Mouse (Mus musculus): ENCODE data around the gene A2ml1. TPM values are rescaled to one million over a fixed set of nuclear protein-coding genes. Genes with fewer than 3 reads are reported as not detected.

Gene A2ml1
- polyA plus RNA-seq, 1 experiment, result 0.73 TPM

DNA sequence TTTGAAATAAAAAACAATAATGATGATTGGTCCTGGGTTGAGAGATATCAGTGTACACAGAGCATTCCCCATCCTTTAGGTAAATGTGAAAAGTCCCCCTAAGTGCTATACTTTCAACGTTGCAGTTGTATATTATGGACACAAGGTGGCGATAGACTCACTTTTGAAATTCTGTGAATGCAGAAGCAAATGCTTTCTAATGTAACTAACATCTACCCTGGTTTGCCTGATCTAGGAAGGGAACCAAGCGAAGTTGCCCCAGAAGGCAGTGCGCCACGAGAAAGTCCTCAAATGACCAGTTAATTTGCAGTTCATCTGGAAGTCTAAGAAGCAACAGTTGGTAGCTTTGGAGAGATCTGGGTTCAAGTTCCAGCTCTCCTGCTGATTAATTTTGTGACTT lies 23.1 kb upstream of the A2ml1 start:
- no peak for TF ChIP-seq CTCF (IDR thresholded peaks at IDR 0.05; ENCODE audit: borderline replicate concordance, control insufficient read depth, extremely low read depth, insufficient read depth, low read length, poor library complexity)
- TF ChIP-seq POLR2A (IDR thresholded peaks at IDR 0.05; ENCODE audit: control insufficient read depth, extremely low read depth, insufficient read depth, low read length, poor library complexity), result no peak
- WGBS, result 10% methylated on average over 5 of the region's 5 CpGs
- H3K4me1 ChIP-seq (replicated peaks; ENCODE audit: control insufficient read depth, insufficient read depth, low read length), result no peaks in the 10 kb centered on the region
- H3K36me3 ChIP-seq (ENCODE audit: control insufficient read depth, insufficient read depth, low read length), result no peaks in the 10 kb centered on the region
- no peaks in the 10 kb centered on the region for H3K27me3 ChIP-seq (ENCODE audit: control insufficient read depth, insufficient read depth, low read length)
- DNase-seq, result no peak
- no peak overlapping the region for H3K4me3 ChIP-seq (ENCODE audit: control insufficient read depth, insufficient read depth, low read length)
- H3K27ac ChIP-seq (ENCODE audit: control insufficient read depth, insufficient read depth, low read length), result no peak overlapping the region

DNA sequence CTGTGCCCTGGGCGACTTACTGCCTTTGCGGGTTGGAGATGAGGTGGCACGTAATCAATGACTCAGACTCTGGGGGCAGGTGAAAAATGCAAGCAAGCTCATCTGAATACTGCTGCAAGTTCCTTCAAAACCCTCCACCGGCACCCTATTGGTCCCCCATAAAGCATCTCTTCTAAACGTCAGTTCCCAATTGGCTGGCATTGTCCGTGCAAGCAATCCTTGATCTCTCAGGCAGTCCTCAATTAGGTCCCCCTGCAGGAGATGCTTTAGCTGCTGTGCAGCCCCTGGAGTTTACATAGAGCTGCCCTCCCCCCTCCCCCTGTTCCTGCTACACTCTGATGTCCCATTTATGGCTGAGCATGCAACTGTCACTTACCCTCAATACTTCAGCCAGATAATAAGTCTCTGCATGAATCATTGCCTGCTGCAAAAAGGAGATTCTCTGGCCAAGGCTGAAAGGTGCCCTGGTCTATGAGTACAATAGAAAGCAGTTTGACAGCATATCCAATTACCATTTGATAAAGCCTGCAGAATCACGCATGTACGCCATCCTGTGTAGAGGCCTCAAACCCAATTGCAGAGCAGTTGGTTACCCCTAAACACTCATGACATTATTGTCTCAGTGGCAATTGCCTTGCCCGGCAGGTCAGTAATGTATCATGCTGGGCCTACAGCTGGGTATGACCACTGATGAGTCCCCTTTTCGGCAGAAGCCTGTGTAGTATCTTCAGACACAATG lies 21.2 kb upstream of the A2ml1 start:
- Histone ChIP-seq H3K36me3 (ENCODE audit: control insufficient read depth, insufficient read depth, low read length) (no peaks in the 10 kb centered on the region), H3K4me3 (ENCODE audit: control insufficient read depth, insufficient read depth, low read length) (no peak overlapping the region), H3K27me3 (ENCODE audit: control insufficient read depth, insufficient read depth, low read length) (no peaks in the 10 kb centered on the region), H3K27ac (ENCODE audit: control insufficient read depth, insufficient read depth, low read length) (no peak overlapping the region), H3K4me1 (replicated peaks; ENCODE audit: control insufficient read depth, insufficient read depth, low read length) (no peaks in the 10 kb centered on the region)
- 84% methylated on average over 10 of the region's 10 CpGs for WGBS
- TF ChIP-seq POLR2A (IDR thresholded peaks at IDR 0.05; ENCODE audit: control insufficient read depth, extremely low read depth, insufficient read depth, low read length, poor library complexity) (no peak), CTCF (IDR thresholded peaks at IDR 0.05; ENCODE audit: borderline replicate concordance, control insufficient read depth, extremely low read depth, insufficient read depth, low read length, poor library complexity) (no peak)
- no peak for DNase-seq

DNA sequence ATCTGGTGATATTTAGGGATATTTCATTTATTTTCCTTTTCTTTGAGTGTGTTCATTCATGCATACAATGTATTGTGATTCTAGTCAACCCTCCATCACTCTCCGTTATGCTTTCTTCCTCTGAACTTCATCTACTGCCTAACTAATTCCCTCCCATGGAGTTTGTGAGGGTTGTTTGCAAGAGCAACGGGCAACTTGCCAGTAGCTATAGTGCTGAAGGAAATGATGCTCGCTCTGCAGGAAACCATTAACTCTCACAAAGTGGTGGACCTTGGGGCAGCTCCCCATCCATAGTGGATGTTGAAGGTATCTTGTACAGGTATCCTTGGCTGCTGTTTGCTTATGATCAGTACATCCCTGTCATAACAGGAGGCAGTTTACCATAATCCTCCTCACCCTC lies 20.6 kb upstream of the A2ml1 start:
- TF ChIP-seq POLR2A (IDR thresholded peaks at IDR 0.05; ENCODE audit: control insufficient read depth, extremely low read depth, insufficient read depth, low read length, poor library complexity) (no peak), CTCF (IDR thresholded peaks at IDR 0.05; ENCODE audit: borderline replicate concordance, control insufficient read depth, extremely low read depth, insufficient read depth, low read length, poor library complexity) (no peak)
- no peaks in the 10 kb centered on the region for H3K27me3 ChIP-seq (ENCODE audit: control insufficient read depth, insufficient read depth, low read length)
- no peak overlapping the region for H3K4me3 ChIP-seq (ENCODE audit: control insufficient read depth, insufficient read depth, low read length)
- 43% methylated on average over 3 of the region's 3 CpGs for WGBS
- H3K27ac ChIP-seq (ENCODE audit: control insufficient read depth, insufficient read depth, low read length), result no peak overlapping the region
- H3K36me3 ChIP-seq (ENCODE audit: control insufficient read depth, insufficient read depth, low read length), result no peaks in the 10 kb centered on the region
- no peaks in the 10 kb centered on the region for H3K4me1 ChIP-seq (replicated peaks; ENCODE audit: control insufficient read depth, insufficient read depth, low read length)
- no peak for DNase-seq

DNA sequence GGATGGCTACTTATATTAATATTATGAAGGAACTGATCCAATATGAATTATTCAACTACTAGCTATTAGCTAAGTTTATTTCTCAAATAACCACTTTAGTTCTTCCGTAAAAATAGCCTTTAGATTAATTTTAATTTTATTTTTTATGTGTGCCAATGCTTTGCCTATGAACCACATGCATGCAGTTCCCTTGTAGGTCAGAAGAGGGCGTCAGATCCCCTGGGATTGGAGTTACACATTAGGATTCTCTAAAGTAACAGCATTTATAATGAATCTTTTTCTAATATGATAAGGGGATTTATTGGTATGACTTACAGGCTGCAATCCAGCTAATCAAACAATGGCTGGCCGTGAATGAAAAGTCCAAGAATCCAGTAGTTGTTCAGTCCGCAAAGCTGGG lies 18.1 kb upstream of the A2ml1 start:
- no peak for TF ChIP-seq CTCF (IDR thresholded peaks at IDR 0.05; ENCODE audit: borderline replicate concordance, control insufficient read depth, extremely low read depth, insufficient read depth, low read length, poor library complexity)
- no peak for TF ChIP-seq POLR2A (IDR thresholded peaks at IDR 0.05; ENCODE audit: control insufficient read depth, extremely low read depth, insufficient read depth, low read length, poor library complexity)
- Histone ChIP-seq H3K36me3 (ENCODE audit: control insufficient read depth, insufficient read depth, low read length) (no peaks in the 10 kb centered on the region), H3K27me3 (ENCODE audit: control insufficient read depth, insufficient read depth, low read length) (no peaks in the 10 kb centered on the region), H3K4me3 (ENCODE audit: control insufficient read depth, insufficient read depth, low read length) (no peak overlapping the region), H3K4me1 (replicated peaks; ENCODE audit: control insufficient read depth, insufficient read depth, low read length) (no peaks in the 10 kb centered on the region), H3K27ac (ENCODE audit: control insufficient read depth, insufficient read depth, low read length) (no peak overlapping the region)
- no peak for DNase-seq
- 79% methylated on average over 4 of the region's 4 CpGs for WGBS

DNA sequence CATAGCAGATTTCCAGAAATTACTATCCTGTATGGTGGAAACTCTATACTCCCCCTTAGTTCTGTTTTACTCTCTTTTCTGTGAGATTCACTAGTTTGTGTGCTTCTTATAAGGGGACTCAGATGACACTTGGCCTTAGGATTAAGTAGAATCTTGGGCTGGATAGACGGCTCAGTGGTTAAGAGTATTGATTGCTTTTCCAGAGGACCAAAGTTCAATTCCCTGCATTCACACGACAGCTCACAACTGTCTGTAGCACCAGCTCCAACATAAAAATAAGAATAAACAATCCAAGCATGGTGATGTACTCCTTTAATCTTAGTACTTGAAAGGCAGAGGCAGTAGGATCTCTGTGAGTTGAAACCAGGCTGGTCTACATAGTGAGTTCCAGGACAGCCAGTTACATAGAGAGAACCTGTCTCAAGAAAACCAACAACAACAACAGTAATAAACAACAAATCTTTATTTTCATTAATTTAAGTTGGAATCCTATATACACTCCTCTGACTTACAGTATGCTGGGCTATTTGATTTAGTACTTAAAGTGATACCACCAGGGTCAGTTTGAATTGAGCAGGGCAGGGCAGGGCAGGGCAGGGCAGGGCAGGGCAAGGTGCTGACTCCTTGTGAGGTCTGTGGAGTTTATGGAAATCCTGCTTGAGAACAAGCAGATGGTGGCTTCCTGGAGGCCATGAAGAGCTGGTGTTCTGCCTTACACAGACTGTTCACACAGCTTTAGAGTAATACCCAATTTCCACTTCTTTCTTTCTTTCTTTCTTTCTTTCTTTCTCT lies 17.0 kb upstream of the A2ml1 start:
- TF ChIP-seq CTCF (IDR thresholded peaks at IDR 0.05; ENCODE audit: borderline replicate concordance, control insufficient read depth, extremely low read depth, insufficient read depth, low read length, poor library complexity) (no peak), POLR2A (IDR thresholded peaks at IDR 0.05; ENCODE audit: control insufficient read depth, extremely low read depth, insufficient read depth, low read length, poor library complexity) (no peak)
- no peak for DNase-seq
- Histone ChIP-seq H3K4me3 (ENCODE audit: control insufficient read depth, insufficient read depth, low read length) (no peak overlapping the region), H3K27me3 (ENCODE audit: control insufficient read depth, insufficient read depth, low read length) (no peaks in the 10 kb centered on the region), H3K36me3 (ENCODE audit: control insufficient read depth, insufficient read depth, low read length) (no peaks in the 10 kb centered on the region), H3K4me1 (replicated peaks; ENCODE audit: control insufficient read depth, insufficient read depth, low read length) (no peaks in the 10 kb centered on the region), H3K27ac (ENCODE audit: control insufficient read depth, insufficient read depth, low read length) (no peak overlapping the region)
- WGBS, result 93% methylated on average over 2 of the region's 2 CpGs

DNA sequence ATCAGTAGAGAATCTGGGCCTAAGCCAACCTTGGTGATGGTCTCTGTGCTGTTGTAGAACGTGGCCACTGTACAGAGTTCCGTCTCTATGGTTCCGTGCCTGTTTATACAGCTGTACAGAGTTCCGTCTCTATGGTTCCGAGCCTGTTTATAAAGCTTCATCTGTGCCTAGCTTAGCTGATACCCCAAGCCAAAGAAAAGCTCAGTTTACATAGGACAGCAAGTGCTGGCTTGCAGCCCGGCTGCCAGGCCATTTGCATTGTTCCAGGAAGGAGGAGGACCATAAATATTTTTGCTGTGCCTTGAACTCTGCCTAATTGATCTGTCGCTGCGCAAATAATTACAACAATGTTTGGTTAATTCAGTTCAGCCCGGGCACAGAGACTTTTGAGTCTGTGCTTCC lies 15.7 kb upstream of the A2ml1 start:
- no peak for DNase-seq
- Histone ChIP-seq H3K4me3 (ENCODE audit: control insufficient read depth, insufficient read depth, low read length) (no peak overlapping the region), H3K4me1 (replicated peaks; ENCODE audit: control insufficient read depth, insufficient read depth, low read length) (no peaks in the 10 kb centered on the region), H3K36me3 (ENCODE audit: control insufficient read depth, insufficient read depth, low read length) (no peaks in the 10 kb centered on the region), H3K27me3 (ENCODE audit: control insufficient read depth, insufficient read depth, low read length) (no peaks in the 10 kb centered on the region), H3K27ac (ENCODE audit: control insufficient read depth, insufficient read depth, low read length) (no peak overlapping the region)
- 81% methylated on average over 9 of the region's 9 CpGs for WGBS
- TF ChIP-seq CTCF (IDR thresholded peaks at IDR 0.05; ENCODE audit: borderline replicate concordance, control insufficient read depth, extremely low read depth, insufficient read depth, low read length, poor library complexity), result no peak
- no peak for TF ChIP-seq POLR2A (IDR thresholded peaks at IDR 0.05; ENCODE audit: control insufficient read depth, extremely low read depth, insufficient read depth, low read length, poor library complexity)
